Mouse (Mus musculus) heart, embryonic 11.5 days (tissue): Measurements from ENCODE around the gene Hecw2. TPM values are rescaled to one million over a fixed set of nuclear protein-coding genes. Genes with fewer than 3 reads are reported as not detected.

Experiments
- ATAC-seq: fragments of 200-750 bp; cut with Nextera tagmentation; replicated peaks from 2 replicates; pipeline ENCODE4 v1.8.0; 2017; ENCODE audit warnings: moderate library complexity; ENCODE audit not compliant: insufficient number of reproducible peaks, low FRiP score, low TSS enrichment
- H3K27ac ChIP-seq: fragments of 300-500 bp; sonication (generic); 2 replicates; pipeline ENCODE4 v1.5.1; 2014; ENCODE audit warnings: mild to moderate bottlenecking, low read depth, low read length
- H3K27me3 ChIP-seq: fragments of 300-500 bp; sonication (generic); 2 replicates; pipeline ENCODE4 v1.6.1; 2014; ENCODE audit warnings: mild to moderate bottlenecking, low read length, mixed read lengths; ENCODE audit not compliant: control insufficient read depth, insufficient read depth
- H3K36me3 ChIP-seq: fragments of 300-500 bp; sonication (generic); 2 replicates; pipeline ENCODE4 v1.6.1; 2014; ENCODE audit warnings: mild to moderate bottlenecking, low read length, moderate library complexity, mixed read lengths; ENCODE audit not compliant: control insufficient read depth, insufficient read depth
- H3K4me1 ChIP-seq: fragments of 300-500 bp; sonication (generic); 2 replicates; pipeline ENCODE4 v1.6.1; 2014; ENCODE audit warnings: low read length; ENCODE audit not compliant: control insufficient read depth, insufficient read depth
- H3K4me2 ChIP-seq: fragments of 300-500 bp; sonication (generic); 2 replicates; pipeline ENCODE4 v1.6.1; 2014; ENCODE audit warnings: mild to moderate bottlenecking, moderate library complexity
- H3K4me3 ChIP-seq: fragments of 300-500 bp; sonication (generic); 2 replicates; pipeline ENCODE4 v1.5.1; 2014; ENCODE audit warnings: low read depth, low read length
- H3K9ac ChIP-seq: fragments of 300-500 bp; sonication (generic); 2 replicates; pipeline ENCODE4 v1.6.1; 2014; ENCODE audit warnings: mild to moderate bottlenecking, low read depth, low read length, moderate library complexity
- H3K9me3 ChIP-seq: fragments of 300-500 bp; sonication (generic); replicated peaks from 2 replicates; pipeline ENCODE4 v1.6.1; 2016; ENCODE audit warnings: low read length; ENCODE audit not compliant: control insufficient read depth
- WGBS: fragments of 180-500 bp; shearing (Covaris S2); extraction: QIAGEN DNeasy Blood & Tissue Kit; methylation state at CpG from one replicate; pipeline ENCODE4 v1.1.7; 2014; ENCODE audit not compliant: insufficient replicate concordance; 5-methylcytosine and 5-hydroxymethylcytosine counted together
- polyA plus RNA-seq: library from polyadenylated mRNA; unstranded; fragments of >200 nt; fragmentation: Nextera tagmentation; extraction: Ambion mirVana; gene quantifications from 2 replicates; pipeline ENCODE4 v1.2.1, GENCODE M21; 2014

The Hecw2 gene
- polyA plus RNA-seq, 1 experiment from 2014 or later: 6.5 TPM

GRCm38 (mm10) chr1:53925149-53925901 is 269.6 kb downstream of the Hecw2 start:
- 48% methylated on average over 18 of the region's 18 CpGs for WGBS
- Histone ChIP-seq H3K4me1 (no peaks in the 10 kb centered on the region), H3K4me3 (no peak overlapping the region), H3K9ac (no peak overlapping the region), H3K27ac (no peak overlapping the region), H3K9me3 (no peaks in the 10 kb centered on the region), H3K4me2 (no peak overlapping the region), H3K36me3 (no peaks in the 10 kb centered on the region), H3K27me3 (no peaks in the 10 kb centered on the region)
- ATAC-seq: no peak; the same call in 1 of the 2 replicates

GRCm38 (mm10) chr1:53911848-53912247 is 283.1 kb downstream of the Hecw2 start:
- H3K27me3 ChIP-seq: no peaks in the 10 kb centered on the region
- H3K9me3 ChIP-seq: no peaks in the 10 kb centered on the region
- no peak for ATAC-seq
- 0 out of 2 replicates have a peak, but pooled peaks cover 4% of the 10 kb centered on the region for H3K4me1 ChIP-seq
- no peaks in the 10 kb centered on the region for H3K36me3 ChIP-seq
- no peak overlapping the region for H3K9ac ChIP-seq
- no peak overlapping the region for H3K27ac ChIP-seq
- WGBS: 67% methylated on average over 3 of the region's 3 CpGs
- H3K4me3 ChIP-seq: no peak overlapping the region
- H3K4me2 ChIP-seq: no peak overlapping the region

- Histone ChIP-seq H3K27me3 (no peaks in the 10 kb centered on the region), H3K27ac (no peak overlapping the region), H3K9ac (no peak overlapping the region), H3K4me1 (0 out of 2 replicates have a peak, but pooled peaks cover 4% of the 10 kb centered on the region), H3K9me3 (no peaks in the 10 kb centered on the region), H3K4me2 (no peak overlapping the region), H3K36me3 (no peaks in the 10 kb centered on the region), H3K4me3 (no peak overlapping the region)
- ATAC-seq: no peak
- WGBS: 50% methylated on average over 1 of the region's 1 CpGs
Measured at GRCm38 (mm10) chr1:53910251-53910650, 284.7 kb downstream of the Hecw2 start.

GRCm38 (mm10) chr1:53909118-53909517 is 285.9 kb downstream of the Hecw2 start:
- no peak overlapping the region for H3K27ac ChIP-seq
- H3K9me3 ChIP-seq: no peaks in the 10 kb centered on the region
- H3K9ac ChIP-seq: no peak overlapping the region
- no peaks in the 10 kb centered on the region for H3K27me3 ChIP-seq
- H3K4me2 ChIP-seq: no peak overlapping the region
- no peaks in the 10 kb centered on the region for H3K36me3 ChIP-seq
- H3K4me3 ChIP-seq: no peak overlapping the region
- 20% methylated on average over 3 of the region's 3 CpGs for WGBS
- no peak for ATAC-seq
- H3K4me1 ChIP-seq: 0 out of 2 replicates have a peak, but pooled peaks cover 4% of the 10 kb centered on the region

GRCm38 (mm10) chr1:53906175-53906574 is 288.8 kb downstream of the Hecw2 start:
- no peak overlapping the region for H3K27ac ChIP-seq
- H3K27me3 ChIP-seq: no peaks in the 10 kb centered on the region
- no peak overlapping the region for H3K4me2 ChIP-seq
- no peak overlapping the region for H3K4me3 ChIP-seq
- H3K9me3 ChIP-seq: no peaks in the 10 kb centered on the region
- H3K9ac ChIP-seq: no peak overlapping the region
- H3K36me3 ChIP-seq: no peaks in the 10 kb centered on the region
- no peak for ATAC-seq
- 69% methylated on average over 3 of the region's 3 CpGs for WGBS
- 0 out of 2 replicates have a peak, but pooled peaks cover 4% of the 10 kb centered on the region for H3K4me1 ChIP-seq

GRCm38 (mm10) chr1:53900416-53900815 is 294.6 kb downstream of the Hecw2 start:
- no peaks in the 10 kb centered on the region for H3K27me3 ChIP-seq
- no peaks in the 10 kb centered on the region for H3K36me3 ChIP-seq
- no peak for ATAC-seq
- H3K4me2 ChIP-seq: no peak overlapping the region
- WGBS: 90% methylated on average over 2 of the region's 2 CpGs
- H3K27ac ChIP-seq: no peak overlapping the region
- H3K4me1 ChIP-seq: no peaks in the 10 kb centered on the region
- H3K9ac ChIP-seq: no peak overlapping the region
- no peak overlapping the region for H3K4me3 ChIP-seq
- no peaks in the 10 kb centered on the region for H3K9me3 ChIP-seq

GRCm38 (mm10) chr1:53894299-53894698 is 300.7 kb downstream of the Hecw2 start:
- Histone ChIP-seq H3K4me3 (no peak overlapping the region), H3K9ac (no peak overlapping the region), H3K36me3 (no peaks in the 10 kb centered on the region), H3K9me3 (no peaks in the 10 kb centered on the region), H3K27ac (no peak overlapping the region), H3K4me1 (no peaks in the 10 kb centered on the region), H3K27me3 (no peaks in the 10 kb centered on the region), H3K4me2 (no peak overlapping the region)
- 83% methylated on average over 5 of the region's 5 CpGs for WGBS
- ATAC-seq: no peak

- 43% methylated on average over 3 of the region's 3 CpGs for WGBS
- H3K4me2 ChIP-seq: no peak overlapping the region
- H3K27ac ChIP-seq: no peak overlapping the region
- H3K36me3 ChIP-seq: no peaks in the 10 kb centered on the region
- no peaks in the 10 kb centered on the region for H3K4me1 ChIP-seq
- H3K27me3 ChIP-seq: no peaks in the 10 kb centered on the region
- ATAC-seq: no peak
- no peaks in the 10 kb centered on the region for H3K9me3 ChIP-seq
- no peak overlapping the region for H3K4me3 ChIP-seq
- no peak overlapping the region for H3K9ac ChIP-seq
Measured at GRCm38 (mm10) chr1:53890380-53890779, 304.6 kb downstream of the Hecw2 start.

GRCm38 (mm10) chr1:53889806-53890205 is 305.2 kb downstream of the Hecw2 start:
- no peak overlapping the region for H3K9ac ChIP-seq
- ATAC-seq: no peak
- H3K4me1 ChIP-seq: no peaks in the 10 kb centered on the region
- H3K9me3 ChIP-seq: no peaks in the 10 kb centered on the region
- no peak overlapping the region for H3K27ac ChIP-seq
- H3K36me3 ChIP-seq: no peaks in the 10 kb centered on the region
- H3K27me3 ChIP-seq: no peaks in the 10 kb centered on the region
- H3K4me2 ChIP-seq: no peak overlapping the region
- H3K4me3 ChIP-seq: no peak overlapping the region
- 85% methylated on average over 3 of the region's 3 CpGs for WGBS
